Mouse (Mus musculus) neutrophil, adult 5-6 weeks (primary cell): ENCODE measurements around the gene Cdkn2a. TPM values are rescaled to one million over a fixed set of nuclear protein-coding genes. Genes with fewer than 3 reads are reported as not detected.
A peak's percentile ranks its signal among the peaks of the same experiment; 100 is the strongest.

Source experiments
- ATAC-seq: fragments of 151-379, 151-347 bp; 2 replicates; pipeline ENCODE4 v1.8.0; 2017; ENCODE audit warnings: mild to moderate bottlenecking, moderate TSS enrichment; ENCODE audit not compliant: insufficient number of reproducible peaks, poor library complexity, low FRiP score, severe bottlenecking; ENCODE audit errors: extremely low read depth
- total RNA-seq: library from RNA; stranded (forward); fragments of 200-1000 nt; gene quantifications from 2 replicates; pipeline ENCODE4 v1.2.3, GENCODE M21; 2017

Gene Cdkn2a
- total RNA-seq, result not detected in 2 replicates

- ATAC-seq, result 0 out of 2 replicates have a peak, but pooled peaks have one; percentile 26
These were observed at the start of gene Cdkn2a for GRCm38 (mm10) chr4:89294486-89295440. TSS of gene Cdkn2a (minus strand) at chr4:89294653.

DNA sequence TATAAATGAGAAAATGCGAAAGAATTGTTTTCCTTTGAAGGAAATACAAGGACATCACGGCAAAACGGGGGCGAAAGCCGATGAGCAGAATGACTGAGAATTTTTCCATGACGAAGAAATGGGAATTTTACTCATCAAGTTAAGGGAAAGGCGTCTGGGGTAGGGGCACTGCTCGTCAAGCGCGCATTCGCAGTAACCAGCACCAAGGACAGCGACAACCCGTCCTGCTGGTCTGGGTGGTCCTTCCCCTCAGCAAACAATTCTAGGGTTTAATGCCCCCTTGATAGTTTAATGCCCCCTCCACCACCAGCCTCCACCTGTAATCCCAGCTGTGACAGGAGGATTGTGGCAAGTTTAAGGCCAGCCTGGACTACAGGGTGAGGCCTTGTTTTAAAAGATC lies 19.0 kb upstream of the Cdkn2a start:
- no peak for ATAC-seq

- peak; percentile 78 for ATAC-seq
These were observed 16.2 kb upstream of the Cdkn2a start, which contains the start of gene Cdkn2b for GRCm38 (mm10) chr4:89310491-89311254. TSS of gene Cdkn2b (minus strand) at chr4:89311039.

GRCm38 (mm10) chr4:89309996-89310395 lies 15.5 kb upstream of the Cdkn2a start:
- ATAC-seq, result no peak

- no peak for ATAC-seq
These were observed 13.5 kb upstream of the Cdkn2a start for GRCm38 (mm10) chr4:89308001-89308400.

DNA sequence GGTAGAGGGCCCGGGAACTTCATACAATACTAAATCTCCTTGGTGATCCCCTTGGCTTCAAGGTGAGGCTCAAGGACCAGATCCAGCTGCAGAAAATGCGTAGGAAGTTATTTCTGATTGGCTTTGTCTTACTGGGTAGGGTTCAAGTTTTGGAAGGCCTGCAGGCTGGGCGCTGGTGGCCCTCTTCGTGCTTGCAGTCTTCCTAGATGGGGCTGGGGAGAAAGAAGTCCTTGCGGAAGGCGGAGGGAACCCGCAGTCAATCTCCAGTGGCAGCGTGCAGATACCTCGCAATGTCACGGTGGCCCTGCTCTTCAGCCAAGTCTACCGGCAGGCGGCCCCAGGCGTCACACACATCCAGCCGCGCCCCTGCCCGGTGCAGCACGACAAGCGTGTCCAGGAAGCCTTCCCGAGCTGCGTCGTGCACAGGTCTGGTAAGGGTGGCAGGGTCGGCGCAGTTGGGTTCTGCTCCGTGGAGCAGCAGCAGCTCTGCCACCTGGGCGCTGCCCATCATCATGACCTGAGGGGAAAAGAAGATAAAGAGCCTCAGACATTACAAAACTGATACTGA lies 12.4 kb upstream of the Cdkn2a start:
- no peak for ATAC-seq

DNA sequence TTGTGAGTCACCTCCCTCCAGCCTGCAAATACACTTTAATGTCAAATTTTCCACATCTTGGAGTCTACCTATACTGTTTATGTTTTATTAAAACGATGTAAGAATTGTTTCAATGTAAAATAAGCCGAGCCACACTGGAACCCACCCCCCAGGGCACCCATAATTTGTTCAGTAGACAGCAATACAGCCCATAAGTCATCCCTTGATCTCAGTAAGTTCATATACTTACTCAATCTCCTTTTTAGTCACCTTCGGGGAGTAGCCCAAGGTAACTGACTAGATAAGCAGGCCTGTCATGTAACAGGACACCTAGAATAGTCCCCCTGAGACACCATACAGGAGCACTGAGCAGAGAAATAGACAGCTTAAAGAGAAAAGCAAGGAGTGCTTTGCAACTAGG lies 11.2 kb upstream of the Cdkn2a start:
- no peak for ATAC-seq

GRCm38 (mm10) chr4:89303281-89303995 lies 9.0 kb upstream of the Cdkn2a start:
- no peak for ATAC-seq

DNA sequence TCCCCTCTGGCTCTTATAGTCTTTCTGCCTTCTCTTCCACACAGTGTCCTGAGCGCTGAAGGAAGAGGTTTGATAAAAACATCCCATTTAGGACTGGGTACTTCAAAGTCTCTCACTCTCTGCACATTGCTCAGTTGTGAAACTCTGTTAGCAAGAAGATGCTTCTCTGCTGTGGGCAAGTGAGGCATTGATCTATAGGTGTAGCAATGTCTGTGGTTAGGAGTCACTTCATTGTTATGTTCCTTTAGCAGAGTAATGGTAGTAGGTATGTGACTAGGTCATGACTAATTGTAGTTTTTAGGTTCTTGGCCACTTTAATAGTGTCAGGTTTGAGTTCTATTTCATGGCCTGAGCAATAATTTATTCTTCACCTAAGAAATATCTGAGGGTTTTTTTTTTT lies 7.7 kb upstream of the Cdkn2a start:
- ATAC-seq, result no peak

GRCm38 (mm10) chr4:89299721-89300120 lies 5.3 kb upstream of the Cdkn2a start:
- ATAC-seq, result no peak

DNA sequence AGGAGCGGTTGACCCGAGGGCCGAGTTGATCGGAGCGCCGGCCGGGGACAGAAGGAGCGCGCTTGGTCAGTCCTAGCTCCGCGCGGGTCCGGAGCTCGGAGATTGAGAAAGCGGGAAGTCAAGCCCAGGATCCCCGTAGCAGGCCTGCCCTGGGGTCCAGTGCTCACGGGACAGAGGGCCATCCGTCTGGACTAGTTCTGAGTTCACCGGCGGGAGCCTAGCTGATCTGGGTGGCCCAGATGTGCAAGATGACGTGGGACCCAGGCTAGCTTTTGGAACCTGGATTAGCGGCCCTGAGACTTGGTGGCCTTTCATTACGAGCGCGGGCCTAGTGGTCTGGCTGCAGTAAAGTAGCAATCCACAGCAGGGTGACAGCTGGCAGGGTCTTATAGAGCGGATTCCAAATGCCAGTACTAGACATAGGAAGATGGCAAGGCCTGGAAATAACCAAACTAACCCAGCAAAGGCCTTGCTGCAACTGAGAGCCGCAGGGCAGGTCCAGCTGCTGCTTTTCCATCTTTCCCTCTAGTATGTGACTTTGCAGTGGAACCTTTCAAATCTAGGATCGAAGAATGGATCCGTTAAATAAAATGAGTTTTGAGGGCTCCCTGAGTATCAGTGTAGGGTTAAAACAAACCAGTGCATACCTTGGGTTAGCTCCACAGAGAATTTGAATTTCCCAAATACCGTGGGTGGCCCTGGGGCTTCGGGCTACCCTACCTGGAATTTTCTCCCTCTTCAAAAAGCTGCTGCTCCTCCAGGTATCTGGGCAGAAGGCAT lies 1.2 kb upstream of the Cdkn2a start:
- ATAC-seq, result no peak

DNA sequence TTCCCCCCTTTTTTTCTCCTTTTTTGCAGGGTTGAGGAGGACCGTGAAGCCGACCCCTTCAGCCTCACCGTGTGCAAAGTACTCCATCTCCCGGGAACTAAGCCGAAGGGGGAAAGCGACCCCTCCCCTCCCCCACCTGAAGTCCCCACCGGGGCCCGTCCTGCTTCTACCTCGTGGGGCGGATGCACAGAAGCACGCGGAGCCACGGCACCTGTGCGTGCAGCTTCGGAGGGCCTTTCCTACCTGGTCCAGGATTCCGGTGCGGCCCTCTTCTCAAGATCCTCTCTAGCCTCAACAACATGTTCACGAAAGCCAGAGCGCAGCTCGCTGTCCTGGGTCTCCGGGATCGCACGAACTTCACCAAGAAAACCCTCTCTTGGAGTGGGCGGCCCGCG lies 365 bp downstream of the Cdkn2a start:
- no peak for ATAC-seq

DNA sequence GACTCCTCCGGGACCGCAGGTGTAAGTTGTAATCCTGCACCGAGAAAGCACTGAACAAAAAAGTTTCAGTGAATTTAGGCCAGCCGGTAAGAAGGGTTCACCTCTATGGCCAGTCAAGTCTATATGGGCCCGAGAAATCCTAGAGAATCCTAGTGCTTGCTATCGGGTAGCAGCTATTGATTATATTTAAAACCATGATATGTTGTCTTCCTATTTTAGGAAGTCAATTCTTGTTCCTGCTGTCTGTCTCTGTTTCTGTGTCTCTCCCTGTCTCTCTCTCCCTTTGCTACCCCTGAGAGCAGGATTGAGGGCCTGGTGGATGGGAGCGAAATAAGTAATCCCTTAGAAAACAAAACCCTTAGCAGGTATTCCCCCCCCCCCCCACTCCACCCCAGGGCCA lies 937 bp downstream of the Cdkn2a start:
- no peak for ATAC-seq

DNA sequence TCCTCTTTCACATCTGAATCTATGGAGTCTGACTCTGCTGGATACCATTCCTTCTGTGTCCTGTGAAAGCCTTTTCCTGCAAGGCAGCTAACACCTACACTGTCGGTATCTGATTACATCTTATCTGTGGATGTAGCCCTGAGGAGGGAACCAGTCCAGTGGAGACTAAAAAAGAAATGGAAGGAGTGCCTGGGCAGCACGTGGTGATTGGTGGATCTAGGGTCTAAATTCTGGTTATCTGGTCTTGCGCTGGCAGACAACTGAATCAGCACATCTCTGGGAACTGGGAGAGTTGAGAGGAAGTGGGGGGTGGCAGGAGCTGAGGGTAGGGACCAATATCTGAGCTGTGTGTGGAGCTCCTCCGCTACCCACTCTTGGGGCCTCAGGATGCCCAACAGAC lies 5.4 kb downstream of the Cdkn2a start:
- ATAC-seq, result no peak

GRCm38 (mm10) chr4:89286566-89286965 lies 7.9 kb downstream of the Cdkn2a start:
- ATAC-seq, result no peak

DNA sequence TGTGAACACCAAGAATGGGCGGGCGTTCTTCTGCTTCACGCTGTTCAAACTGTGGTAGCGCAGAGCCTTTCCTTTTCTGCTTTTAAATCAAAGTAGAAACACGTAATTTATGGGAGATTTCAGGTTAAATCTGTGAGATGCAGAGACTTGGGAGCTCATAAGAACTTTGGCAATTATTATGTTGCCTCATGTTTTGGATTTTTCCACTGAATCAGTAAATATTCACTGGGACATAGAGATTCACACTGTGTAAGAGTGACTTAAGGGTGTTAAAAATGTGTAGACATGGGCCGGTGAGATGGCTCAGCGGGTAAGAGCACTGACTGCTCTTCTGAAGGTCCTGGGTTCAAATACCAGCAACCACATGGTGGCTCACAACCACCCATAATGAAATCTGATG lies 8.8 kb downstream of the Cdkn2a start:
- ATAC-seq, result no peak

GRCm38 (mm10) chr4:89282661-89283060 lies 11.8 kb downstream of the Cdkn2a start:
- no peak for ATAC-seq

- ATAC-seq, result 0 out of 2 replicates have a peak, but pooled peaks have one; percentile 30
These were observed 12.4 kb downstream of the Cdkn2a start for GRCm38 (mm10) chr4:89282036-89282566.
